Mouse (Mus musculus) spleen, adult 2 months (tissue): ENCODE data around the gene Wnt3a. TPM values are rescaled to one million over a fixed set of nuclear protein-coding genes. Genes with fewer than 3 reads are reported as not detected.
A peak's percentile ranks its signal among the peaks of the same experiment; 100 is the strongest.

ENCODE experiments used
- DNase-seq, 2 experiments: peaks; one replicate each; pipeline versions ENCODE4 v3.0.0 to v3.0.0-alpha.2; 2012 to 2021; ENCODE audit warnings: low spot score in 2 of 2, low read depth in 1 of 2
- H3K27ac ChIP-seq: fragments of 200-500 bp; 2 replicates; pipeline ENCODE4 v1.5.1; 2012; ENCODE audit warnings: low read length, inconsistent platforms; ENCODE audit not compliant: insufficient read depth
- H3K27me3 ChIP-seq: fragments of 200-500 bp; 2 replicates; pipeline ENCODE4 v1.6.1; 2012; ENCODE audit warnings: mild to moderate bottlenecking, moderate library complexity, low read length, inconsistent platforms; ENCODE audit not compliant: control insufficient read depth, insufficient read depth
- H3K36me3 ChIP-seq: fragments of 200-500 bp; 2 replicates; pipeline ENCODE4 v1.6.1; 2012; ENCODE audit warnings: mild to moderate bottlenecking, low read length, inconsistent platforms; ENCODE audit not compliant: control insufficient read depth, insufficient read depth
- H3K4me1 ChIP-seq: fragments of 200-500 bp; 2 replicates; pipeline ENCODE4 v1.6.1; 2011; ENCODE audit warnings: inconsistent platforms; ENCODE audit not compliant: control insufficient read depth, insufficient read depth, insufficient read length
- H3K4me3 ChIP-seq: fragments of 200-500 bp; 2 replicates; pipeline ENCODE4 v1.5.1; 2011; ENCODE audit warnings: mild to moderate bottlenecking, inconsistent platforms; ENCODE audit not compliant: insufficient read depth, insufficient read length; ENCODE audit errors: extremely low read depth
- CTCF ChIP-seq: fragments of 200-500 bp; IDR thresholded peaks from 2 replicates; pipeline ENCODE4 v1.5.1; 2011; ENCODE audit warnings: mild to moderate bottlenecking, inconsistent platforms; ENCODE audit not compliant: insufficient read depth, insufficient read length, insufficient replicate concordance; ENCODE audit errors: extremely low read depth
- POLR2A ChIP-seq: fragments of 200-500 bp; IDR thresholded peaks from 2 replicates; pipeline ENCODE4 v1.6.1; 2011; ENCODE audit warnings: low read depth, low read length, inconsistent platforms
- WGBS: fragments of 180-500 bp; shearing (Covaris S2); methylation state at CpG from one replicate; pipeline ENCODE4 v1.1.7; 2018; 5-methylcytosine and 5-hydroxymethylcytosine counted together
- polyA plus RNA-seq: library from polyadenylated mRNA; depleted of rRNA; stranded (reverse); fragments of >200 nt; gene quantifications from 2 replicates; pipeline ENCODE4 v1.2.3, GENCODE M21; 2012

Wnt3a gene
- polyA plus RNA-seq, 1 experiment: not detected

- TF ChIP-seq CTCF: no peak
- Histone ChIP-seq H3K4me1 (no peaks in the 10 kb centered on the region), H3K27me3 (no peaks in the 10 kb centered on the region), H3K4me3 (no peak overlapping the region), H3K27ac (no peak overlapping the region), H3K36me3 (no peaks in the 10 kb centered on the region)
- WGBS: 88% methylated on average over 16 of the region's 16 CpGs
- DNase-seq: no peak
These were observed 40.8 kb upstream of the Wnt3a start for GRCm38 (mm10) chr11:59331167-59331869.

GRCm38 (mm10) chr11:59330560-59330959 is 40.0 kb upstream of the Wnt3a start:
- peak; percentile 57; the same call in 1 of the 2 replicates for TF ChIP-seq CTCF
- TF ChIP-seq POLR2A: no peak
- Histone ChIP-seq H3K4me1 (no peaks in the 10 kb centered on the region), H3K4me3 (no peak overlapping the region), H3K27ac (no peak overlapping the region), H3K27me3 (no peaks in the 10 kb centered on the region), H3K36me3 (no peaks in the 10 kb centered on the region)
- 62% methylated on average over 5 of the region's 5 CpGs for WGBS
- peak in 1 of 2 experiments; percentile 25 for DNase-seq

GRCm38 (mm10) chr11:59329616-59330015 is 39.1 kb upstream of the Wnt3a start:
- DNase-seq: no peak
- Histone ChIP-seq H3K27me3 (no peaks in the 10 kb centered on the region), H3K4me1 (no peaks in the 10 kb centered on the region), H3K27ac (no peak overlapping the region), H3K36me3 (no peaks in the 10 kb centered on the region), H3K4me3 (no peak overlapping the region)
- 91% methylated on average over 6 of the region's 6 CpGs for WGBS
- TF ChIP-seq POLR2A: no peak
- TF ChIP-seq CTCF: no peak

- Histone ChIP-seq H3K4me3 (no peak overlapping the region), H3K27ac (no peak overlapping the region), H3K36me3 (no peaks in the 10 kb centered on the region), H3K4me1 (no peaks in the 10 kb centered on the region), H3K27me3 (no peaks in the 10 kb centered on the region)
- DNase-seq: no peak
- TF ChIP-seq CTCF (no peak), POLR2A (no peak)
- WGBS: 91% methylated on average over 18 of the region's 18 CpGs
These were observed 37.1 kb upstream of the Wnt3a start for GRCm38 (mm10) chr11:59327625-59328024.

- H3K27ac ChIP-seq: no peak overlapping the region
These were observed 34.2 kb upstream of the Wnt3a start for GRCm38 (mm10) chr11:59324777-59325176.

GRCm38 (mm10) chr11:59322988-59323387 is 32.4 kb upstream of the Wnt3a start:
- H3K4me3 ChIP-seq: no peak overlapping the region

More at GRCm38 (mm10) chr11:59324777-59325176, 34.2 kb upstream of the Wnt3a start:
- Histone ChIP-seq H3K27me3 (no peaks in the 10 kb centered on the region), H3K4me1 (no peaks in the 10 kb centered on the region), H3K4me3 (no peak overlapping the region), H3K36me3 (no peaks in the 10 kb centered on the region)
- WGBS: 78% methylated on average over 5 of the region's 5 CpGs
- no peak for TF ChIP-seq POLR2A
- no peak for TF ChIP-seq CTCF
- DNase-seq: no peak

GRCm38 (mm10) chr11:59316517-59316916 is 26.0 kb upstream of the Wnt3a start:
- TF ChIP-seq CTCF: no peak
- TF ChIP-seq POLR2A: no peak
- H3K4me3 ChIP-seq: no peak overlapping the region
- no peaks in the 10 kb centered on the region for H3K36me3 ChIP-seq
- H3K27ac ChIP-seq: no peak overlapping the region
- H3K4me1 ChIP-seq: no peaks in the 10 kb centered on the region
- H3K27me3 ChIP-seq: no peaks in the 10 kb centered on the region
- 83% methylated on average over 6 of the region's 6 CpGs for WGBS
- no peak for DNase-seq

More at GRCm38 (mm10) chr11:59322988-59323387, 32.4 kb upstream of the Wnt3a start:
- TF ChIP-seq POLR2A (no peak), CTCF (no peak)
- H3K27ac ChIP-seq: no peak overlapping the region
- WGBS: 93% methylated on average over 3 of the region's 3 CpGs
- no peaks in the 10 kb centered on the region for H3K36me3 ChIP-seq
- no peaks in the 10 kb centered on the region for H3K4me1 ChIP-seq
- DNase-seq: no peak
- no peaks in the 10 kb centered on the region for H3K27me3 ChIP-seq
